Mouse (Mus musculus) bone marrow, adult 2 months (tissue): ENCODE data around the gene S100pbp.

Experiments used
- CTCF ChIP-seq: fragments of 200-500 bp; IDR thresholded peaks from 2 replicates; pipeline ENCODE4 v1.5.1; 2011; ENCODE audit warnings: low read length, control low read depth; ENCODE audit not compliant: control insufficient read depth, insufficient read depth
- POLR2A ChIP-seq: fragments of 200-500 bp; IDR thresholded peaks from 2 replicates; pipeline ENCODE4 v1.6.1; 2011; ENCODE audit warnings: low read depth, mild to moderate bottlenecking, control low read depth, low read length, borderline replicate concordance; ENCODE audit not compliant: control insufficient read depth

DNA sequence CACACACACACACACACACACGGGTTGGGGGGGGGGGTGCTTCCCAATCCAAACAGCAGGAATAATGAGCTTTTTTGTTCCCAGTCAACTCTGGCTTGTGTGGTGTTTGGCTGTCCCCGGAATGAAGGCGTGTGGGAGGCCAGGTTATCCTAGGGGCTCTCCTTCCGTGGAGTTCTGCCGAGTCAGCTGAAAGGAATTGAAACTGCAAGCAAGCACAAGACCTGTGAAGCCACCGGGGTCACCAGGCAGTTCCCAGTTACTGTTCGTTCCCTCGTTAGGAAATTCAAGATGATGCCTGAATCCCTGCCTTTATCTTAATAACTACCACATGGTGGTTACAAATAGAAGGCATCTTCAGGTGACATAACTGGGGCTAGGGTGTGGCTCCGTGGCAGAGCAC is 60.1 kb downstream of the S100pbp start:
- TF ChIP-seq CTCF (no peak), POLR2A (no peak)
